Mouse (Mus musculus) heart, postnatal 0 days (tissue): ENCODE results near the gene Cd2ap.

Experiments used
- CTCF ChIP-seq: IDR thresholded peaks from 2 replicates; pipeline ENCODE4 v1.5.1; 2016; ENCODE audit warnings: antibody characterized with exemption, control low read depth, low read depth
- EP300 ChIP-seq: IDR thresholded peaks from 2 replicates; pipeline ENCODE4 v1.6.1; 2016; ENCODE audit warnings: antibody characterized with exemption, low read depth

- TF ChIP-seq CTCF: no peak
- no peak for TF ChIP-seq EP300
Observed at GRCm38 (mm10) chr17:42875015-42875414, 1.4 kb downstream of the Cd2ap start.
